Mouse (Mus musculus): ENCODE data around the gene Tspan9. TPM values are rescaled to one million over a fixed set of nuclear protein-coding genes. Genes with fewer than 3 reads are reported as not detected.

The Tspan9 gene
- total RNA-seq, 1 experiment from 2014 or later: 1.7 TPM

- no peak for ATAC-seq (ENCODE audit: extremely low read depth, insufficient number of reproducible peaks, low FRiP score, poor library complexity, severe bottlenecking)
These were observed 34.9 kb downstream of the Tspan9 start for GRCm38 (mm10) chr6:128108324-128109035.

- ATAC-seq (ENCODE audit: extremely low read depth, insufficient number of reproducible peaks, low FRiP score, poor library complexity, severe bottlenecking): no peak
These were observed 35.7 kb downstream of the Tspan9 start for GRCm38 (mm10) chr6:128107698-128108097.

GRCm38 (mm10) chr6:128106154-128106553, 37.2 kb downstream of the Tspan9 start:
- no peak for ATAC-seq (ENCODE audit: extremely low read depth, insufficient number of reproducible peaks, low FRiP score, poor library complexity, severe bottlenecking)

GRCm38 (mm10) chr6:128104712-128105324, 38.6 kb downstream of the Tspan9 start:
- no peak for ATAC-seq (ENCODE audit: extremely low read depth, insufficient number of reproducible peaks, low FRiP score, poor library complexity, severe bottlenecking)

GRCm38 (mm10) chr6:128103874-128104273, 39.5 kb downstream of the Tspan9 start:
- ATAC-seq (ENCODE audit: extremely low read depth, insufficient number of reproducible peaks, low FRiP score, poor library complexity, severe bottlenecking): no peak

- ATAC-seq (ENCODE audit: extremely low read depth, insufficient number of reproducible peaks, low FRiP score, poor library complexity, severe bottlenecking): no peak
These were observed 40.9 kb downstream of the Tspan9 start for GRCm38 (mm10) chr6:128102296-128102999.

- no peak for ATAC-seq (ENCODE audit: extremely low read depth, insufficient number of reproducible peaks, low FRiP score, poor library complexity, severe bottlenecking)
These were observed 43.5 kb downstream of the Tspan9 start for GRCm38 (mm10) chr6:128099871-128100270.

GRCm38 (mm10) chr6:128099190-128099589, 44.2 kb downstream of the Tspan9 start:
- no peak for ATAC-seq (ENCODE audit: extremely low read depth, insufficient number of reproducible peaks, low FRiP score, poor library complexity, severe bottlenecking)

GRCm38 (mm10) chr6:128096521-128096920, 46.9 kb downstream of the Tspan9 start:
- ATAC-seq (ENCODE audit: extremely low read depth, insufficient number of reproducible peaks, low FRiP score, poor library complexity, severe bottlenecking): no peak

- ATAC-seq (ENCODE audit: extremely low read depth, insufficient number of reproducible peaks, low FRiP score, poor library complexity, severe bottlenecking): no peak
These were observed 47.5 kb downstream of the Tspan9 start for GRCm38 (mm10) chr6:128095906-128096305.

- no peak for ATAC-seq (ENCODE audit: extremely low read depth, insufficient number of reproducible peaks, low FRiP score, poor library complexity, severe bottlenecking)
These were observed 48.3 kb downstream of the Tspan9 start for GRCm38 (mm10) chr6:128095131-128095530.

- ATAC-seq (ENCODE audit: extremely low read depth, insufficient number of reproducible peaks, low FRiP score, poor library complexity, severe bottlenecking): no peak
These were observed 49.4 kb downstream of the Tspan9 start for GRCm38 (mm10) chr6:128093856-128094628.

GRCm38 (mm10) chr6:128092621-128093020, 50.8 kb downstream of the Tspan9 start:
- no peak for ATAC-seq (ENCODE audit: extremely low read depth, insufficient number of reproducible peaks, low FRiP score, poor library complexity, severe bottlenecking)

GRCm38 (mm10) chr6:128091833-128092166, 51.6 kb downstream of the Tspan9 start:
- no peak for ATAC-seq (ENCODE audit: extremely low read depth, insufficient number of reproducible peaks, low FRiP score, poor library complexity, severe bottlenecking)

GRCm38 (mm10) chr6:128090985-128091832, 52.2 kb downstream of the Tspan9 start:
- ATAC-seq (ENCODE audit: extremely low read depth, insufficient number of reproducible peaks, low FRiP score, poor library complexity, severe bottlenecking): no peak

GRCm38 (mm10) chr6:128089770-128090702, 53.4 kb downstream of the Tspan9 start:
- ATAC-seq (ENCODE audit: extremely low read depth, insufficient number of reproducible peaks, low FRiP score, poor library complexity, severe bottlenecking): no peak

GRCm38 (mm10) chr6:128088746-128089523, 54.5 kb downstream of the Tspan9 start:
- ATAC-seq (ENCODE audit: extremely low read depth, insufficient number of reproducible peaks, low FRiP score, poor library complexity, severe bottlenecking): no peak

All from neutrophil, adult 5-6 weeks (primary cell).